Mouse (Mus musculus) CD4-positive, CD25-positive, alpha-beta regulatory T cell, adult 4 months (primary cell): ENCODE measurements around the gene Dmrt2. TPM values are rescaled to one million over a fixed set of nuclear protein-coding genes. Genes with fewer than 3 reads are reported as not detected.

Experiments
- ATAC-seq: one replicate; pipeline ENCODE4 v1.8.0; 2017
- polyA plus RNA-seq, 2 experiments: library from polyadenylated mRNA; unstranded; fragments of 100-300 nt; shearing (Covaris generic); gene quantifications; one replicate each; pipeline ENCODE4 v1.2.1; 2017

Gene Dmrt2
- polyA plus RNA-seq, 2 experiments from 2014 or later: not detected

DNA sequence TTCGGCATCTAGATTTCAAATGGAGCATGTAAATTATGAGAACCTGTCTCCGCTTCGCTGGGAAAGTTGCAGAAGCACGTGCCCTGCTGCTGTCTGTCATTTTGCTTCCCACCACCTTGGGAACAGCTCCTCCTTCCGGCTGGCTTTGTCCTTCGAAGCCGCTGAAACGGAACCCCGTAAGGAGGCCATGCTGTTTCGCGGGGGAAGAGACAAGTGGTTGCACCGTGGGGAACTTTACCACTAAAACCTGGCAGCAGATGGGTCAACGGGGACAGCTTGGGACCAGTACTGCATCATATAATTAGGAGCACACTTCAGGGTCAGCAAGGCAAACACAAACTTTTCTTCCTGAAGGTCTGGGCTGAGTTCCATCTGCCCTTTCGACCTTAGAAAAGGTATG, 26.6 kb downstream of the Dmrt2 start:
- no peak for ATAC-seq

DNA sequence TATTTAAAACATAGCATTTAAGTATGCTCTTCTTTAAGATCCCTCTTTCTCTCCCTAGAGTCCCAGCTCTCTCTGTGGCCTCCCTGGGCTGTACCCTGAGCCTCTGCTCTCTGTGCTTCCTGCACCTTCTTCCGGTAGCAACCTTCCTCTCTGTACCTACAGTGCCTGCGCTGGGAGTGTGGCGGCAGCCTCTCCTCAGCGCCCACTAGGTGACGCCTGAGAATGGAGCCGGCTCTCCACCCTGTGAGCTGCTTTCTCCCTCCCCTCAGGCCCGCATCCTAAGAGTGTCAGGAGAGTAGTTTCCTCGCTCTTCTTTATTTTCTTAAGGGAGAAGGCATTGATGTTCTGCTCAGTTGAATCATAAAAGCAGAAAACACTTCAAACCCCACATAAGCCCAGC, 41.2 kb downstream of the Dmrt2 start:
- no peak for ATAC-seq

DNA sequence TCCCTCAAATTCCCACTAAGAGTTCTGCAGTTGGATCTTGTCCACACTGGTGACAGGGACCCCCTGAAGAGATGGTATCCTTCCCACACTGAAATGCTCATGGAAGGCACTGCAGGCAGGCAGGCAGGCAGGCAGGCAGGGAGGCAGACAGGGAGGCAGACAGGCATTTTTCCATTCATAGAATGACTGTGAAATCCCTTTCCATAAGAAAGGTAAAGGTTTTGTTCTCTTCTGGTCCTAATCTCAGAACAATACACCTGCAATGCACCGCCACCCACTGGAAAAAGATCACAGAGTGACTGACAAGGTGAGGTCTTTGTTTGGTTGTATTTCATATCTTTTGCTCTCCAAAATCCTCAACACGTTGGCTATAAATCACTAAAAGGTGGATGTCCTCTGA, 42.7 kb downstream of the Dmrt2 start:
- ATAC-seq: no peak

DNA sequence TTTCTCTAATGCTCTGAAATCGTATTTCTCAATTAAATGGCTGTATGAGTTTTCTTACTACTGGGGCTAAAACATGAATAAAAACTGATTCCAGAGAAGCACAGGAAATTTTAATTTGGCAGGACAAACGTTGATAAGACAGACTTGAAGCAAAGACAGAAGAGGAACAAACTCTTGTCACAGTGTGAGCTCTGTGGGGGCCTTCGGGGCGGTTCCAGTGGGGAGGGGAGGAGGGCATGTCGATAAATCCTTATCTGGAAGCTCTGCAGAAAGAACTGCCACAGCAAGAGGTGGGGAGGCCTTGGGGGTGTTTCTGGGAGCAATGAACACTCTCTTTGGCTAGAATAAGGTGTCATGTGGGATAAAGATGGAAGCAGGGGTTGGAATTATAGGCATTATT, 50.4 kb downstream of the Dmrt2 start:
- ATAC-seq: no peak

Other genes starting within 250 kb of the Dmrt2 start
- not detected for gene Dmrt1, start 166.8 kb upstream of the Dmrt2 start, polyA plus RNA-seq
- not detected for gene Dmrt3, start 62.1 kb upstream of the Dmrt2 start, polyA plus RNA-seq